Mouse (Mus musculus): ENCODE data around the gene Ahcyl2.
"Not testable (repeated sequence)": the region's sequence is repeated elsewhere in the genome, so short reads cannot be mapped to it uniquely, and the experiment has no call there.

Ahcyl2 gene

DNA sequence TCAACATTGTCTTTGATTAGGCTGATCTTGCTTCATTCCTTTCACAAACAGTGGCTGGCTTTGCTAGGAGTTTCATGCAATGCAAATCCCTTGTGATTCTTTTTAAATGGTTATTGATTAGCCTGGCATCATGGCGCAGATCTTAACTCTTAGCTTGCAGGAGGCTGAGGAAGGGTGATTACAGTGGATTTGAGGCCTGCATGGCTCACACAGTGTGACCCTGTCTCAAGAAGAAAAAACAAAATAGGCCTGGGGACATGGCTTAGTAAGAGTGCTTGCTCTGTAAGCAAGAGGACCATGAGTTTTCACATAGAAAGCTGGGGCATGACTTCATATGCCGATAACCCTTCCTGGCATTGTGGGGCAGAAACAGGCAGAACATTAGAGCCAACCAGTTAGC is 47.8 kb downstream of the Ahcyl2 start:
- DNase-seq: no peak

DNA sequence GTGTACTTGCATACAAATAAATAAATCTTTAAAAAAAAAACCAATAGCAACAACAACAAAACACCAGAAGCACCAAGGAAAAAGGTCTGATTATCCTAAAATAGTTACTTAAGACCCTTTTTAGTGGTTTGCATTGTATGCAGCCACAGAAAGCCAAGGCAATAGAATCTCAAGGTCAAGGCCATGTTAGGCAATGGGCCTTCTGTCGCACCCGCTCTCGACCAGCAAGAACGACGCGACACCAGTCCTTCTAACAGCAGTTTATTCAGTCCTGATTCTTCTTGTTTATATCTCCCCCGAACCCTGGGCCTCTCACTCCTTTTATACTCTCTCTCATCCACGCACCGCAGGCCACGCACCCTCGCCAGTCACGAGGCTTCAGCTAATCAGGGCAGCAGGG is 48.6 kb downstream of the Ahcyl2 start:
- not testable (repeated sequence) for DNase-seq

- peak; percentile 33 to 40 for DNase-seq
Observed at GRCm38 (mm10) chr6:29819309-29819708, 51.5 kb downstream of the Ahcyl2 start.

GRCm38 (mm10) chr6:29820314-29820713 is 52.5 kb downstream of the Ahcyl2 start:
- DNase-seq: no peak

DNA sequence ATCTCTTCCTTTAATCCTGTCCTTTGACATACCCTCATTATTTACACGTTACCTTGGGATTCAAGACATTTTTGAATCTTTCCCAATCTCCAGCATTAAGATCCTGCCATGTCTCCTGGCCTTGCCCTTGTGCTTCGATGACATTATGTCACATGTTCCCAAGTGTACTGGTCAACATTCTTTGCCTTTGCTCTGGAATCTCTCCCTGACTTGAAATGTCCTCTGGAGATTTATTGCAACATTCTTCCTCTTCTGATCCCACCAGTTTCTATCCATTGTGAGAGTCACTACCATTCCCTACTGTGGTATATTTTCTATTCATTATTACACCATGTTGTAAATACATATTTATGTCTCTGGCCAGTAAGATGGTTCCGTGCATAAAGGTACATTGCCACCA is 53.1 kb downstream of the Ahcyl2 start:
- no peak for DNase-seq

GRCm38 (mm10) chr6:29821770-29822169 is 54.0 kb downstream of the Ahcyl2 start:
- DNase-seq: no peak

DNA sequence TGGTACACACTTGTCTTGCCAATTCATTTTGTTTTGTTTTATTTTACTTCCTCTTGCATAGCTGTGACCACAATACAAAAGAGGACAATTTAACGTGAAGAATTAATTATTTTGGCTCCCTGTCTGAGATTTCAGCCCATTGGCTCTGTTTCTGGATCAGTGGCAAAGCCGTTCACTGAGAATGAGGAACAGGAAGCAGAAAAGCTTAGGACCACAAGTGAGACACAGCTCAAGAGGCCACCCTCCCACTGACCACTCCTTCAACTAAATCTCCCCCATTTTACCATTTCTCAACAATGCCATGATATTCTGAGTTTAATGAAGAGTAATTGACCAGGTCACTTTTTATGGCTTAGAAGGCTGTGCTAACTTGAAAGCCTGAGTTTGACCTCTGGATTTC is 57.5 kb downstream of the Ahcyl2 start:
- DNase-seq: no peak

DNA sequence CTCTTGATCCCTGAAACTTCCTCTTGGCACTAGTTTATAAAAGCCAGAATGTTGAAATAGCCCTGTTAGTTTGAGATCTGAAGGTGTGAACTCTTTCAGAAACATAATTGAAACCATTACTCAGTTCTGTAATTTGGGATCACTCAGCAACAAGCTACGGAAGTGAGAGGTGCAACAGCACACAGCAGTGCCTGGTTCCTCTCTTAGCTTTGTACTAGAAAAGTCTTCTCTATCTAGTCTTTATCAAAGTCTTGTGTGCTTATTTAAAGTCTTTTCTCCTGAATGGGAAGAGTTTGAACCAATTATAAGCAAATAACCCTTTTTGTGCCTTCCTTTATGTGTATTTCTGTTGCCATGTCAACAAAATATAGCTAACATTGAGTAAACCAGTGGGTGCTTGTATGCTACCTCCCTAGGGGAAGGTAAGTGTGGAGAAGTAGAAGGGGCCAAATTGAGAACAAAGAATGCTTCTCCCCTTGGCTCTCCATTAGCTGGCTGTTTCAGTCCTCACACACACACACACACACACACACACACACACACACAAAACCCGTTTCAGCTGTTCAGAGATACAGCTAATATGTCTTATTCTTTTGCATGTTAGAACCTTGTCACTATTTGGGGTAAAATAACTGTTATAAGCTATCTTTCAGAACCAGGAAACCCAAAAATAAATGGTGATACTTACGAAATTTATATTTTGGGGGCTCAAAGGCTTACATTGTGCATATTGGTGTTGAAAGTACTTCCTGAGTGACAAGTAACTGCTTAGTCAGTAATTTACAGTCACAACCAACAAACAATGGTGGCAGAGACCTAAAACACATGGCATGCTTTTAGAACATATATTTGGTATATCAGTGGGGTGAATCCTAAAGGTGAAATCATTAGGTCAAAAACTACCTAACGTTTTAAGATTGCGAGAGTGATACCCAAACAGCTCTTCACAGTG is 59.8 kb downstream of the Ahcyl2 start:
- DNase-seq: no peak

GRCm38 (mm10) chr6:29828574-29829234 is 60.9 kb downstream of the Ahcyl2 start:
- no peak for DNase-seq

DNA sequence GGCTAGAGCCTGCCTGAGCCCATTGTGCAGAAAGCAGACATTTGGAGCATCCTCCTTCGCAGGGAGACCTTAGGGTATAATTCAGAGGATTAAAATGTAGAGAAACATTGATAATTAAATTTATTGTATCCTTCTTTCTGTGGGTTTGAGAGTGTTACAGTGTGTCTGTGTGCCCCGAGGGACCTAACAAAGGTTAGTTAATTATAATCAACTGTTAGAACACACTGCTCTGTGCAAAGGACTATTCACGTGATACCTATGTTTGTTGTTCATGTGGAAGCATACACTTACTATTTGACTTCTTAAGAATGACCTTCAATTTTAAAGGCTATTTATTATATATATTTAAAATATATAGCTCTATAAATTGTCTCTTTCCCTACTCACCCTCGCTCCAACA is 64.5 kb downstream of the Ahcyl2 start:
- no peak for DNase-seq

GRCm38 (mm10) chr6:29833117-29833516 is 65.3 kb downstream of the Ahcyl2 start:
- no peak for DNase-seq

GRCm38 (mm10) chr6:29833568-29834255 is 65.9 kb downstream of the Ahcyl2 start:
- peak; percentile 13 to 25 for DNase-seq

- no peak for DNase-seq
Observed at GRCm38 (mm10) chr6:29835543-29836177, 67.8 kb downstream of the Ahcyl2 start.

- DNase-seq: no peak
Observed at GRCm38 (mm10) chr6:29837579-29837978, 69.8 kb downstream of the Ahcyl2 start.

DNA sequence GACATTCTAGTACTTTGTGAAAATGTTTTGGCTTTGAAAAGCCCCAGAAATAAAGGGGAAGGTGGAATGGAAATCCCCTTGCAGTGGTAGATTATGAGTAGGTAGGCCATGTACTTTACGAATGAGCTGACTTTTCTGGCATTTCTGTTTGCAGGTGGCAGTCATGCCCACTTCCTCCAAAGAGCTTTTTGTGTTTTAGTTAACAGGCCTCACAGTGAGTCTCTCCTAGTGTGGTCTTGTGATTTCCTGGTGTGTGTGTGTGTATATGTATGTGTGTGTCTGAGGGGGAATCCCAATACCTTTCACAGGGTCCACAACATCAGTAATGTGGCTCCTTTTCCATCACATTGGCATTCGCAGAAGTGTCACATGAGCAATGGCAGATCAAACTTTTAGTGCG is 70.7 kb downstream of the Ahcyl2 start:
- no peak for DNase-seq

DNA sequence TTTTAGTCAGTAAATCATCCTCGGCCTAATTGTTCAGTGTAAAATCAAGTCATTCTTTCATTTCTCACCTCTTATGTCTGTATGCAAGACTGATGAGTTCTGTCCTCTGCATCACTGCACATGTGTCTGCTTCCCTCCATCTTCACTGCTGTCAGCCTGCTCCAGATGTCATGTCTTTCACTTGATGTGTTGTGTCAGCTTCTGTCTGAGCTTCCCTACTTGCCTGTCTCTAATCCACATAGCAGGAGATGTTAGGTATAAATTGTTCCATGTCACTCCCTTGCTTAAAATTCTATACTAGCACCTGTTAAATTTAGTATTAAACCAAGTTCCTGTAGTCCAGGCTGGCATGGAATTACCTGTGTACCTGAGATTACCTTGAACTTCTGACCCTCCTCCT is 72.2 kb downstream of the Ahcyl2 start:
- DNase-seq: no peak

GRCm38 (mm10) chr6:29841461-29841860 is 73.7 kb downstream of the Ahcyl2 start:
- peak in 1 of 2 experiments; percentile 17 for DNase-seq

DNA sequence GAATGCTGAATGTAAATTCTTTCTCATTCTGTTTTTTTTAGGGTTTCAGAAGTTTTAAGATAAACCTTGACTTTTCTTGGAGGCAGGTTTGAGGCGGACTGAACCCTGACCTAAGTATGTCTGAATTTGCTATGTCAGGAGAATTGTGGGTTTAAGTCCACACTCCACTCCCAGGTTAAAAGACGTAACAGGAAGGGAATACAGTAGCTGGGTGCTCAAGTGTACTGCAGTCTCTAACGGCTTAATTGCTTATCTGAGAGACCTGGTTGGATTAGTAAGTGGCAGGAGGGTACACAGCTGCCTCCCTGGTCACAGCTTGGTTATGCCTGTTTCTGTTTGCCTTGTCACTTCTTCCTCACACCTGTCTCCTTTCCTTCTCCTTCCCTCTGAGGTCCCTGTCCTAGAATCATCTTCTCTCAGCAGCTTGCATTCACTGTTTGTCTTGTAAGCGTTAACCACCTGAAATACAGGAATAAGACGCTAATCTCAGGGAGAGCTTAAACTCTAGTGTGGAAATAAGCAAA is 79.9 kb downstream of the Ahcyl2 start:
- no peak for DNase-seq

GRCm38 (mm10) chr6:29848808-29849207 is 81.0 kb downstream of the Ahcyl2 start:
- peak; percentile 29 to 42 for DNase-seq

DNA sequence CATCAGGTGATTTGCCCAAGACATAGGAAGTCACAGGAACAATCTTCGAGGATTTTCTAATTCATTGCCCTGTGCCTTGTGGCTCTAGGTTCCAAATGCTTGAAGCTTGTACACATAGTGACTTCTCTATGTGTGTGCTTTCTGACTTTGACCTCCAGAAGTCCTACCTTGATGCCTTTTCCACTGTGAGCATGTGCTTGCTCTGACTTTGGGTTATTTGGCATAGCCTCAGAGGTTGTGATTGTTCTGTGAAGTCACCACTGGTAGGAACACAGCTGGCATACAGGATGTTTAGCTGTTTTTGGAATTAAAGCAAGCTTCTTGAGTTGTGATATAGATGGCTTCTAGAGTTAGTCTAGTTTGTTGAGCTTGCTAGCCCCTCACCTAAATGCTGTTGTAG is 82.3 kb downstream of the Ahcyl2 start:
- DNase-seq: no peak

- no peak for DNase-seq
Observed at GRCm38 (mm10) chr6:29850747-29851146, 82.9 kb downstream of the Ahcyl2 start.

GRCm38 (mm10) chr6:29851873-29852272 is 84.1 kb downstream of the Ahcyl2 start:
- no peak for DNase-seq

Measured in kidney, postnatal 4 days (tissue).